Mouse (Mus musculus) hindbrain, embryonic 11.5 days (tissue): ENCODE results near the gene Rpl18. TPM values are rescaled to one million over a fixed set of nuclear protein-coding genes. Genes with fewer than 3 reads are reported as not detected.

ENCODE experiments used
- ATAC-seq: fragments of 200-750 bp; cut with Nextera tagmentation; 2 replicates; pipeline ENCODE4 v1.8.0; 2017; ENCODE audit warnings: mild to moderate bottlenecking, moderate TSS enrichment, moderate library complexity; ENCODE audit not compliant: low FRiP score
- DNase-seq: peaks from one replicate; pipeline ENCODE4 v3.0.0-alpha.2; 2015; ENCODE audit warnings: low spot score
- H3K27ac ChIP-seq: fragments of 300-500 bp; sonication (generic); 2 replicates; pipeline ENCODE4 v1.5.1; 2014; ENCODE audit warnings: mild to moderate bottlenecking, low read depth, low read length
- H3K27me3 ChIP-seq: fragments of 300-500 bp; sonication (generic); 2 replicates; pipeline ENCODE4 v1.6.1; 2014; ENCODE audit warnings: mild to moderate bottlenecking, low read length, moderate library complexity, mixed read lengths; ENCODE audit not compliant: control insufficient read depth, insufficient read depth
- H3K36me3 ChIP-seq: fragments of 300-500 bp; sonication (generic); 2 replicates; pipeline ENCODE4 v1.6.1; 2014; ENCODE audit warnings: mild to moderate bottlenecking, low read length, moderate library complexity, mixed read lengths; ENCODE audit not compliant: control insufficient read depth, insufficient read depth
- H3K4me1 ChIP-seq: fragments of 300-500 bp; sonication (generic); replicated peaks from 2 replicates; pipeline ENCODE4 v1.6.1; 2014; ENCODE audit warnings: low read length, mixed read lengths; ENCODE audit not compliant: control insufficient read depth, insufficient read depth
- H3K4me2 ChIP-seq: fragments of 300-500 bp; sonication (generic); replicated peaks from 2 replicates; pipeline ENCODE4 v1.6.1; 2014; ENCODE audit warnings: mild to moderate bottlenecking, low read depth, low read length
- H3K4me3 ChIP-seq: fragments of 300-500 bp; sonication (generic); 2 replicates; pipeline ENCODE4 v1.5.1; 2014; ENCODE audit warnings: low read depth, low read length
- H3K9ac ChIP-seq: fragments of 300-500 bp; sonication (generic); 2 replicates; pipeline ENCODE4 v1.6.1; 2014; ENCODE audit warnings: low read depth, low read length
- H3K9me3 ChIP-seq: fragments of 300-500 bp; sonication (generic); 2 replicates; pipeline ENCODE4 v1.6.1; 2016; ENCODE audit warnings: low read length; ENCODE audit not compliant: control insufficient read depth
- WGBS: fragments of 180-500 bp; shearing (Covaris S2); extraction: QIAGEN DNeasy Blood & Tissue Kit; methylation state at CpG from one replicate; pipeline ENCODE4 v1.1.7; 2014; 5-methylcytosine and 5-hydroxymethylcytosine counted together
- polyA plus RNA-seq: library from polyadenylated mRNA; unstranded; fragments of >200 nt; fragmentation: Nextera tagmentation; extraction: Ambion mirVana; gene quantifications from 2 replicates; pipeline ENCODE4 v1.2.1, GENCODE M21; 2014

The Rpl18 gene
- polyA plus RNA-seq, 1 experiment from 2014 or later, result 904 TPM

DNA sequence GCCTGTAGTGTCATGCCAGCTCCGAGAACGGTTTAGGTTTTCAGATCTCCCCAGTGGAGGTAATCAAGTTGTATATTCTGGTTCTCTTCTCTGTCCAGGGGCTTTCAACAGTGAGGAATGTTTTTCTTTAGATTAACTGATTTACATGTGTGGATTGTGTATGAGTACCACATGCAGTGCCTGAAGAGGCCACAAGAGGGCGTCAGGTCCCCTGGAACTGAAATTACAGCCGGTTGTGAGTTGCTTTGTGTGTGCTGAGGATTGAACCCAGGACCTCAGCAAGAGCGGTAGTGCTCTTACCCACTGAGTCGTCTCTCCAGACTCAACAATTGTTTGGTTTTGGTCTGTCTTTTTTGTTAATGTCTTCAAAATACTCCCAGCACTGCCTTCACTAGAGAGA, 31.3 kb downstream of the Rpl18 start:
- Histone ChIP-seq H3K27me3 (no peaks in the 10 kb centered on the region; the same call in 1 of the 2 replicates), H3K9ac (no peak overlapping the region), H3K4me2 (no peak overlapping the region), H3K9me3 (no peaks in the 10 kb centered on the region), H3K4me1 (no peaks in the 10 kb centered on the region), H3K4me3 (no peak overlapping the region), H3K36me3 (no peaks in the 10 kb centered on the region), H3K27ac (no peak overlapping the region)
- DNase-seq (peak; percentile 33), ATAC-seq (no peak)
- 67% methylated on average over 6 of the region's 6 CpGs for WGBS

DNA sequence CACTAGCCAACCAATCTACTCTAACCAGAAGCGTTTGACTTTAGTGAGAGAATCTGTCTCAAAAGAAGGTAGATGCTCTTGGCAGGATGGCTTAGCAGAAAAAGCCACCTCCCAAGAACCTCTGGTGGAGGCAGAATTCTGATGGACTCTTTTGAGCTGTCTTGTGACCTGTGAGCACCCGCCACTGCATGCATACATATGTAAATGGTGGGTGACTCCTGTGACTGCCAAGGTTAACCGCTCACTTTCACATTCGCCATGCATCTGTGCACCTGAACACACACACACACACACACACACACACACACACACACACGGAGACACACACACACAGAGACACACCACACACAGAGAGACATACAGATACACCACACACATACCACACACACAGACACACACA, 32.2 kb downstream of the Rpl18 start:
- Histone ChIP-seq H3K27me3 (no peaks in the 10 kb centered on the region; the same call in 1 of the 2 replicates), H3K4me3 (no peak overlapping the region), H3K9ac (no peak overlapping the region), H3K36me3 (no peaks in the 10 kb centered on the region), H3K4me1 (no peaks in the 10 kb centered on the region), H3K4me2 (no peak overlapping the region), H3K27ac (no peak overlapping the region), H3K9me3 (no peaks in the 10 kb centered on the region)
- WGBS, result 90% methylated on average over 5 of the region's 5 CpGs
- DNase-seq (no peak), ATAC-seq (no peak)

DNA sequence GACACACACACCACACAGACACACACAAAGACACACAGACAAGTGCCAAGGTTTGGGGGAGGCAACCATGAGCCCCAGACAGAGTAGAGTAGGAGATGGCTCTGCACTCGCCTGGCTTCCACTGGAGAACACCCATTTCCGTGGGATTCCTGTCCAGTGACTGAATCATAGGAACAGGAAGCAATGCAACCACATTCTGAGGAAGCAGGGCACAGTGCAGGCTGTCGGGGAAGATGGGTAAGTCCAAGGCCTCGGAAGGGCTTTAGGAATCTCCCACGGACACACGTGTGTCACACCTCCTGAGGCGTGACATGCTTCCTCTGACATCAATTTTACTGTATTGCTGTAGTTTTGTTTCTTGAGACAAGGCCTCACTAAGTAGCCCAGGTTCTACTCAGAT, 32.9 kb downstream of the Rpl18 start:
- DNase-seq (no peak), ATAC-seq (no peak)
- WGBS, result 85% methylated on average over 7 of the region's 7 CpGs
- Histone ChIP-seq H3K36me3 (no peaks in the 10 kb centered on the region), H3K9me3 (no peaks in the 10 kb centered on the region), H3K27me3 (no peaks in the 10 kb centered on the region), H3K4me3 (no peak overlapping the region), H3K4me1 (no peaks in the 10 kb centered on the region), H3K9ac (no peak overlapping the region), H3K4me2 (no peak overlapping the region), H3K27ac (no peak overlapping the region)

DNA sequence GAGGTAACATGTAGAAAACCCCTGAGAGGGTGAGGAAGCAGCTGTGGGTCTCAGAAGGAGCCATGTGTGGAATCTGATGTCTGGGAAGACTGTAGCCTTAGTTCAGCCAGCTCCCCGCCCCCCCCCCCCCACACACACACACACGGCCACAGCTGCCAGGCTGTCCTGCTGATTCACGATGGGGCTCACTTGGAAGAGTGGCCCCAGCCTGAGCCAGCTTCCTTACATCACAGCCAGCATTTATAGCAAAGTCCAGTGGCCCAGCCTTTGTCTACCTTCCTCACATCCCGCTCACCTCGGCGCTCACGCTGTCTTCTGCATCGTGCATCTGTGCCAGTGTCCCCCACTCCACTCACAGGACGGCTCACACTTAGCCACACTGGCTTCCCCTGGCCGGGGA, 34.1 kb downstream of the Rpl18 start:
- no peak overlapping the region for H3K4me2 ChIP-seq
- no peak overlapping the region for H3K9ac ChIP-seq
- WGBS, result 50% methylated on average over 10 of the region's 10 CpGs
- DNase-seq, result no peak
- H3K27me3 ChIP-seq, result no peaks in the 10 kb centered on the region
- H3K36me3 ChIP-seq, result no peaks in the 10 kb centered on the region
- H3K27ac ChIP-seq, result no peak overlapping the region
- H3K4me3 ChIP-seq, result no peak overlapping the region
- H3K4me1 ChIP-seq, result no peaks in the 10 kb centered on the region
- no peaks in the 10 kb centered on the region for H3K9me3 ChIP-seq
- ATAC-seq, result no peak

DNA sequence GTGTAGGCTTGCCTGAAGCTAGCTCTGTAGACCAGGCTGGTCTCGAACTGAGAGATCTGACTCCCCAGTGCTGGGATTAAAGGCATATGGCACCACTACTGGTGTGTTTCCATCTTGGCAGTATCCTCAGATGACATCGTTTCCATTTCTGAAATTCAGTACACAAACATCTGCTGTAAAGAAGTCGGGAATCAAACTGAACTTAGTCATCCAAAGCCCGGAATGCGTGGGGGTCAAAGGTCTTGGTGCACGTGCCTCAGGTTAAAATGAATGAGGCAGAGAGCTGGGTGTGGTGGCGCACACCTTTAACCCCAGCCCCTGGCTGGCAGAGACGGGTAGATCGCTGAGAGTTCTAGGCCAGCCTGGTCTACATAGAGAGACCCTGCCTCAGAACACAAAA, 34.9 kb downstream of the Rpl18 start:
- H3K27me3 ChIP-seq, result no peaks in the 10 kb centered on the region
- H3K4me2 ChIP-seq, result no peak overlapping the region
- DNase-seq (no peak), ATAC-seq (no peak)
- no peak overlapping the region for H3K9ac ChIP-seq
- H3K36me3 ChIP-seq, result no peaks in the 10 kb centered on the region
- no peaks in the 10 kb centered on the region for H3K4me1 ChIP-seq
- H3K4me3 ChIP-seq, result no peak overlapping the region
- H3K27ac ChIP-seq, result no peak overlapping the region
- WGBS, result 79% methylated on average over 9 of the region's 9 CpGs
- no peaks in the 10 kb centered on the region for H3K9me3 ChIP-seq

DNA sequence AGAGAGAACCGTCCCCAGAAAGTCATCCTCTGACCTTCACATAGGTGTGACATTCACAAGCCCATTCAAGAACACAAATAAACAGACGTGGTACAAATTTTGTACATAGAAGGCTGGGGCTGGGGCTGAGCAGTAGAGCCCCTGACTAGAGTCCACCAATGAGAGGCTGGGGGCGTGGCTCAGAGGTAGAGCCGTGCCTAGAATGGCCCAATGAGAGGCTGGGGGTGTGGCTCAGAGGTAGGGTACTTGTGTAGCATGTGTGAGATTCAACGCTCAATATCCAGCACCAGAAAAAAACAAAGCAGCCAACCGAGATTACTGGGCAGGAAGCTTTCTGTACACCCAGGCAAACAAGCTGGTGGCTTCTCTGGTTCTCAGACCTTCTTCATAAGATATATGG, 40.4 kb downstream of the Rpl18 start:
- Histone ChIP-seq H3K4me1 (no peaks in the 10 kb centered on the region; the same call in 1 of the 2 replicates), H3K27me3 (peaks cover 15% of the 10 kb centered on the region), H3K9me3 (no peaks in the 10 kb centered on the region), H3K27ac (no peak overlapping the region), H3K4me3 (no peak overlapping the region), H3K36me3 (no peaks in the 10 kb centered on the region), H3K9ac (no peak overlapping the region), H3K4me2 (no peak overlapping the region)
- ATAC-seq (no peak), DNase-seq (no peak)
- WGBS, result 63% methylated on average over 6 of the region's 6 CpGs

DNA sequence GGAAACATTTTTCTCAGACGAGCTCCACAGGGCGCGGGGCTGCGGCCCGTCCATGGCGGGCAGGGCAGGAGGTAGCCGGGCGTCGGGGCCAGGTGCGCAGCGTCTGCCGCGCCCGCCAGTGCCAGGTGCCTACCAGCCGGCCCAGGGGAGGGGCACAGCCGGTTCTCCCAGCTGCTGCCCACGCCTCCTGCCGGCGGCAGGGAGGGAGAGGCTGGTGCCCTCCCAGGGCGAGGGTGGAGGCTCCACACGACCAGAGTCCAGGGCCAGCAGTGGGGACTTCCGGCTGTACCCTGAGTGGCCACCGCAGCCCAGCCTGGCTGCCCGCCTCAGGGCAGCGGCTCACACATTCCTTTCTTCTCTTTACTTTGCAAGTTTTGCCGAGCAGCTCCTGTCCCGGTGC, 44.1 kb downstream of the Rpl18 start:
- Histone ChIP-seq H3K9ac (no peak overlapping the region), H3K27ac (no peak overlapping the region), H3K9me3 (no peaks in the 10 kb centered on the region), H3K4me1 (no peaks in the 10 kb centered on the region; the same call in 1 of the 2 replicates), H3K27me3 (peaks cover 15% of the 10 kb centered on the region), H3K4me2 (peak overlapping the region; percentile 30), H3K4me3 (peak overlapping the region; percentile 14), H3K36me3 (no peaks in the 10 kb centered on the region)
- 9% methylated on average over 27 of the region's 27 CpGs for WGBS
- ATAC-seq (no peak), DNase-seq (peak; percentile 27)

DNA sequence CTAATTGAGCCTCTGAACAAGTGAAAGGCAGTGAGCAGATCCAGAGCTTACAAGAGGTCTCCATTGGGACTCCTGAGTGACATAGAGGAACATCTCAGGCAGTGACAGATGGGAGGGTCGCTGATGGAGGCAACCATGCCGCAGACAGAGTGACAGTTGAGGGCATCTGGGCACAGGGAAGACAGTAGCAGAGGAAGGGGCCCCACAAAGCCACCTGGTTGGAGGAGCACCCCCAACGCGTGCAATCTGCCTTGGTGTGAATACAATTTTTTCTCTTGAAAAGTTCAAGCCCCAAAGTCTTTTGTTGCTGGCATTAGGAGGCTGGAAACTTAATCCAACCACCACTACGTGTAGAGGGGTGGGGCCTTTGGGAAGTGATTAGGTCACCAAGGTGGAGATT, 44.9 kb downstream of the Rpl18 start:
- ATAC-seq (no peak), DNase-seq (no peak)
- 75% methylated on average over 5 of the region's 5 CpGs for WGBS
- H3K36me3 ChIP-seq, result no peaks in the 10 kb centered on the region
- H3K4me1 ChIP-seq, result no peaks in the 10 kb centered on the region; the same call in 1 of the 2 replicates
- H3K9me3 ChIP-seq, result no peaks in the 10 kb centered on the region
- H3K9ac ChIP-seq, result no peak overlapping the region
- no peak overlapping the region for H3K27ac ChIP-seq
- no peak overlapping the region for H3K4me3 ChIP-seq
- H3K27me3 ChIP-seq, result peaks cover 15% of the 10 kb centered on the region
- H3K4me2 ChIP-seq, result no peak overlapping the region

DNA sequence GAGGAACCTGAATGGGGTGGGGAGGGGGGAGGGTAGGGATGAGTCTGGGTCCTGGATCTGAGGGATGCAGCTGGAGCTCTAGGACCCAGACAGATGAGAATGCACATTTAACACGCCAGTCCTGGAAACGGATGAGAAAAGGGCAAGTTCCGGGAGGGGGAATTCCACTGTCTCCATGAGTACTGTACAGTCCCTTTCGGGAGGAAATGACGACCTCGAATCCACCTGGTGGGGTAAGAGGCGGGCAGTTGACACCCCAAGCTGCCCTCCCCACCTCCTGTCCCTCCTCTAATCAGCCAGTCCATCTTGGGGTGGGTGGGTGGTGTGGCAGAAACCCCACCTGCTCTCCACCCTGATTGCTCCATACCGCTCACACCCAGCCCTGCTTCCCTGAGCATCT, 50.7 kb downstream of the Rpl18 start:
- Histone ChIP-seq H3K36me3 (no peaks in the 10 kb centered on the region), H3K4me2 (no peak overlapping the region), H3K4me1 (no peaks in the 10 kb centered on the region), H3K27ac (no peak overlapping the region), H3K27me3 (no peaks in the 10 kb centered on the region), H3K9me3 (no peaks in the 10 kb centered on the region), H3K9ac (no peak overlapping the region), H3K4me3 (no peak overlapping the region)
- ATAC-seq, result no peak
- 54% methylated on average over 8 of the region's 8 CpGs for WGBS
- no peak for DNase-seq
